Mouse (Mus musculus) kidney, adult 2 months (tissue): ENCODE measurements around the gene Bag1.

Source experiments
- CTCF ChIP-seq: fragments of 200-500 bp; conservative IDR thresholded peaks from 2 replicates; pipeline ENCODE4 v1.5.1; 2011; ENCODE audit warnings: low read depth, mild to moderate bottlenecking, control low read depth, low read length, moderate library complexity, mixed read lengths; ENCODE audit not compliant: insufficient read depth, insufficient read length
- POLR2A ChIP-seq: fragments of 200-500 bp; IDR thresholded peaks from one replicate; pipeline ENCODE4 v1.6.1; 2011; ENCODE audit warnings: low read depth, low read length, control low read depth

DNA sequence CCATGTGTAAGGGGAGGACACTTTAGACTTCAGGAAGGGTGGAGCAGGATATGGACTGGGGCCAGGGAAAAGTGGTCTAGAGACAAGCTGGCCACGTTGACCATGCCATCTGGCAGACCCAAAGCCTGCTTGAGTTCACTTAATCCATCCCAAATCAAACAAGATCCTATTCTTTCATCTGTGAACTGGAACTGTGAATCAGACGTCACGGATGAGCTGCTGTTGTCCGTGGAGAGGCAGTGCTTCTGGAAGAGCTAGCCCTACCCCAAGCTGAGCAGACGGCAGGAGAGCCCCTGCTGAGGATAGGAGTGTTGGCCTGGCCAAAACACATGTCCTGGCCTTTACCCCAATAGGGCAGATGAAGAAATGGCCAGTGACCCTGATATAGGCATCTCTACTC lies 32.1 kb downstream of the Bag1 start:
- TF ChIP-seq CTCF (no peak), POLR2A (no peak)
